Mouse (Mus musculus) cerebellum, adult 2 months (tissue): ENCODE measurements around the gene Nynrin.

Source experiments
- CTCF ChIP-seq: fragments of 200-500 bp; IDR thresholded peaks from 2 replicates; pipeline ENCODE4 v1.5.1; 2011; ENCODE audit warnings: low read depth, mild to moderate bottlenecking, control low read depth, low read length, moderate library complexity, borderline replicate concordance; ENCODE audit not compliant: insufficient read depth
- POLR2A ChIP-seq: fragments of 200-500 bp; IDR thresholded peaks from 2 replicates; pipeline ENCODE4 v1.6.1; 2011; ENCODE audit warnings: low read length, control low read depth, borderline replicate concordance; ENCODE audit not compliant: insufficient read depth

DNA sequence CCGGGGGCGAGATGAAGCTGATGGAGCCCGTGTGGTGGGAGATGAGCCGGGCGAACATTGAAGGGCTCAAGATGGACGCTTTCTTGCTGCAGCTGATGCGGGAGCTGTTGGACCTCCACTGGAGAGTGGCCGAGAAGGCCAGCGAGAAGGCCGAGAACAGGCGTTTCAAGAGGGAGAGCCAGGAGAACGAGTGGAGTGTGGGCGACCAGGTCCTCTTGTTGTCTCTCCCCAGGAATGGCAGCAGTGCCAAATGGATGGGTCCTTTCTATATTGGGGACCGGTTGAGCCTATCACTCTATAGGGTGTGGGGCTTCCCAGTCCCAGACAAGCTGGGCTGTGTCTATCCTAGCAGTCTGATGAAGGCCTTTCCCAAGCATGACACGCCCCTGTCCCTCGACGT lies 18.7 kb downstream of the Nynrin start:
- TF ChIP-seq CTCF (no peak), POLR2A (no peak)
